Mouse (Mus musculus) midbrain, postnatal 0 days (tissue): Measurements from ENCODE around the gene Pold1. TPM values are rescaled to one million over a fixed set of nuclear protein-coding genes. Genes with fewer than 3 reads are reported as not detected.
A peak's percentile ranks its signal among the peaks of the same experiment; 100 is the strongest.

Experiments used
- ATAC-seq: fragments of 200-750 bp; cut with Nextera tagmentation; 2 replicates; pipeline ENCODE4 v1.8.0; 2017; ENCODE audit warnings: moderate number of reproducible peaks, mild to moderate bottlenecking, moderate TSS enrichment, moderate library complexity; ENCODE audit not compliant: low FRiP score
- DNase-seq: peaks from one replicate; pipeline ENCODE4 v3.0.0-alpha.2; 2015; ENCODE audit warnings: low spot score
- H3K27ac ChIP-seq: fragments of 300-500 bp; sonication (generic); 2 replicates; pipeline ENCODE4 v1.5.1; 2014; ENCODE audit warnings: low read depth, mild to moderate bottlenecking, low read length, mixed read lengths
- H3K27me3 ChIP-seq: fragments of 300-500 bp; sonication (generic); 2 replicates; pipeline ENCODE4 v1.6.1; 2014; ENCODE audit warnings: low read length, control low read depth, mixed read lengths; ENCODE audit not compliant: insufficient read depth
- H3K36me3 ChIP-seq: fragments of 300-500 bp; sonication (generic); 2 replicates; pipeline ENCODE4 v1.6.1; 2014; ENCODE audit warnings: low read length, control low read depth, mixed read lengths; ENCODE audit not compliant: insufficient read depth
- H3K4me1 ChIP-seq: fragments of 300-500 bp; sonication (generic); 2 replicates; pipeline ENCODE4 v1.6.1; 2014; ENCODE audit warnings: mild to moderate bottlenecking, control low read depth, antibody characterized with exemption, low read length, mixed read lengths; ENCODE audit not compliant: insufficient read depth
- H3K4me2 ChIP-seq: fragments of 300-500 bp; sonication (generic); 2 replicates; pipeline ENCODE4 v1.6.1; 2014; ENCODE audit warnings: low read depth, mild to moderate bottlenecking, low read length, mixed read lengths; ENCODE audit not compliant: poor library complexity, severe bottlenecking
- H3K4me3 ChIP-seq: fragments of 300-500 bp; sonication (generic); 2 replicates; pipeline ENCODE4 v1.5.1; 2014; ENCODE audit warnings: low read depth, mild to moderate bottlenecking, low read length, moderate library complexity
- H3K9ac ChIP-seq: fragments of 300-500 bp; sonication (generic); replicated peaks from 2 replicates; pipeline ENCODE4 v1.6.1; 2014; ENCODE audit warnings: mild to moderate bottlenecking, low read length, moderate library complexity, mixed read lengths; ENCODE audit not compliant: poor library complexity, severe bottlenecking
- H3K9me3 ChIP-seq: fragments of 300-500 bp; sonication (generic); 2 replicates; pipeline ENCODE4 v1.6.1; 2016; ENCODE audit warnings: low read length, control low read depth
- CTCF ChIP-seq: IDR thresholded peaks from 2 replicates; pipeline ENCODE4 v1.5.1; 2016; ENCODE audit warnings: antibody characterized with exemption, mild to moderate bottlenecking
- WGBS: fragments of 180-500 bp; shearing (Covaris S2); extraction: QIAGEN DNeasy Blood & Tissue Kit; methylation state at CpG from one replicate; pipeline ENCODE4 v1.1.7; 2014; 5-methylcytosine and 5-hydroxymethylcytosine counted together
- polyA plus RNA-seq: library from polyadenylated mRNA; unstranded; fragments of >200 nt; fragmentation: Nextera tagmentation; extraction: Ambion mirVana; gene quantifications from 2 replicates; pipeline ENCODE4 v1.2.1, GENCODE M21; 2015
- total RNA-seq: library from RNA; depleted of rRNA; stranded (reverse); fragments of >200 nt; gene quantifications from 2 replicates; pipeline ENCODE4 v1.2.3, GENCODE M21; 2014

Gene Pold1
- total and polyA plus RNA-seq, 2 experiments from 2014 or later: 9.6 to 17.5 TPM

GRCm38 (mm10) chr7:44531207-44531606 is 17.4 kb downstream of the Pold1 start:
- no peaks in the 10 kb centered on the region for H3K9me3 ChIP-seq
- H3K27me3 ChIP-seq: no peaks in the 10 kb centered on the region
- no peak overlapping the region for H3K4me3 ChIP-seq
- no peak for TF ChIP-seq CTCF
- 50% methylated on average over 5 of the region's 5 CpGs for WGBS
- H3K4me2 ChIP-seq: no peak overlapping the region
- H3K27ac ChIP-seq: no peak overlapping the region
- no peak overlapping the region for H3K9ac ChIP-seq
- H3K36me3 ChIP-seq: no peaks in the 10 kb centered on the region; the same call in 1 of the 2 replicates
- DNase-seq (no peak), ATAC-seq (no peak)
- no peaks in the 10 kb centered on the region for H3K4me1 ChIP-seq

GRCm38 (mm10) chr7:44530507-44530906 is 18.1 kb downstream of the Pold1 start:
- no peak for TF ChIP-seq CTCF
- H3K9me3 ChIP-seq: no peaks in the 10 kb centered on the region
- H3K4me3 ChIP-seq: no peak overlapping the region
- H3K36me3 ChIP-seq: no peaks in the 10 kb centered on the region; the same call in 1 of the 2 replicates
- no peak overlapping the region for H3K4me2 ChIP-seq
- DNase-seq (no peak), ATAC-seq (no peak)
- no peaks in the 10 kb centered on the region for H3K27me3 ChIP-seq
- no peak overlapping the region for H3K9ac ChIP-seq
- WGBS: 76% methylated on average over 3 of the region's 3 CpGs
- H3K4me1 ChIP-seq: no peaks in the 10 kb centered on the region
- H3K27ac ChIP-seq: no peak overlapping the region

- no peak overlapping the region for H3K4me2 ChIP-seq
- H3K27ac ChIP-seq: no peak overlapping the region
- TF ChIP-seq CTCF: no peak
- ATAC-seq: no peak
- no peak for DNase-seq
- no peaks in the 10 kb centered on the region for H3K4me1 ChIP-seq
- no peak overlapping the region for H3K4me3 ChIP-seq
- WGBS: 74% methylated on average over 5 of the region's 5 CpGs
- H3K9me3 ChIP-seq: no peaks in the 10 kb centered on the region
- H3K9ac ChIP-seq: no peak overlapping the region
- H3K36me3 ChIP-seq: no peaks in the 10 kb centered on the region; the same call in 1 of the 2 replicates
- 0 out of 2 replicates have a peak, but pooled peaks cover 3% of the 10 kb centered on the region for H3K27me3 ChIP-seq
Observed at GRCm38 (mm10) chr7:44529518-44529917, 19.1 kb downstream of the Pold1 start.

GRCm38 (mm10) chr7:44527483-44528398 is 20.9 kb downstream of the Pold1 start:
- peak overlapping the region; percentile 68 for H3K4me2 ChIP-seq
- TF ChIP-seq CTCF: peak; percentile 86
- H3K4me1 ChIP-seq: no peaks in the 10 kb centered on the region
- no peak overlapping the region for H3K27ac ChIP-seq
- H3K4me3 ChIP-seq: peak overlapping the region; percentile 34
- DNase-seq (peak; percentile 74), ATAC-seq (peak; percentile 32; the same call in 1 of the 2 replicates)
- H3K9me3 ChIP-seq: no peaks in the 10 kb centered on the region
- WGBS: 7% methylated on average over 38 of the region's 40 CpGs
- peak overlapping the region; percentile 58 for H3K9ac ChIP-seq
- H3K36me3 ChIP-seq: no peaks in the 10 kb centered on the region
- 0 out of 2 replicates have a peak, but pooled peaks cover 4% of the 10 kb centered on the region for H3K27me3 ChIP-seq

GRCm38 (mm10) chr7:44526414-44527154 is 22.1 kb downstream of the Pold1 start:
- Histone ChIP-seq H3K4me3 (no peak overlapping the region), H3K27ac (no peak overlapping the region), H3K36me3 (no peaks in the 10 kb centered on the region), H3K9me3 (no peaks in the 10 kb centered on the region), H3K9ac (no peak overlapping the region), H3K27me3 (0 out of 2 replicates have a peak, but pooled peaks cover 13% of the 10 kb centered on the region), H3K4me2 (no peak overlapping the region), H3K4me1 (peaks cover 2% of the 10 kb centered on the region; the same call in 1 of the 2 replicates)
- DNase-seq (no peak), ATAC-seq (no peak)
- WGBS: 87% methylated on average over 14 of the region's 14 CpGs
- no peak for TF ChIP-seq CTCF
